Mouse (Mus musculus) lung, postnatal 0 days (tissue): ENCODE data around the gene Map3k13. TPM values are rescaled to one million over a fixed set of nuclear protein-coding genes. Genes with fewer than 3 reads are reported as not detected.

Source experiments
- ATAC-seq: fragments of 200-750 bp; cut with Nextera tagmentation; 2 replicates; pipeline ENCODE4 v1.8.0; 2017; ENCODE audit warnings: moderate library complexity
- DNase-seq: peaks from one replicate; pipeline ENCODE4 v3.0.0-alpha.2; 2016; ENCODE audit warnings: low spot score
- H3K27ac ChIP-seq: fragments of 300-500 bp; sonication (generic); 2 replicates; pipeline ENCODE4 v1.5.1; 2014; ENCODE audit warnings: antibody characterized with exemption, mild to moderate bottlenecking, low read length, mixed read lengths
- H3K27me3 ChIP-seq: fragments of 300-500 bp; sonication (generic); replicated peaks from 2 replicates; pipeline ENCODE4 v1.6.1; 2014; ENCODE audit warnings: low read length, mixed read lengths; ENCODE audit not compliant: insufficient read depth
- H3K36me3 ChIP-seq: fragments of 300-500 bp; sonication (generic); 2 replicates; pipeline ENCODE4 v1.6.1; 2014; ENCODE audit warnings: low read length, mixed read lengths; ENCODE audit not compliant: insufficient read depth
- H3K4me1 ChIP-seq: fragments of 300-500 bp; sonication (generic); 2 replicates; pipeline ENCODE4 v1.6.1; 2014; ENCODE audit warnings: antibody characterized with exemption, low read depth, low read length, mixed read lengths; ENCODE audit not compliant: insufficient read depth
- H3K4me2 ChIP-seq: fragments of 300-500 bp; sonication (generic); replicated peaks from 2 replicates; pipeline ENCODE4 v1.6.1; 2014; ENCODE audit warnings: low read depth, mild to moderate bottlenecking, low read length, moderate library complexity, mixed read lengths
- H3K4me3 ChIP-seq: fragments of 300-500 bp; sonication (generic); 2 replicates; pipeline ENCODE4 v1.5.1; 2014; ENCODE audit warnings: low read depth, low read length
- H3K9ac ChIP-seq: fragments of 300-500 bp; sonication (generic); replicated peaks from 2 replicates; pipeline ENCODE4 v1.6.1; 2014; ENCODE audit warnings: low read depth, mild to moderate bottlenecking
- H3K9me3 ChIP-seq: fragments of 300-500 bp; sonication (generic); 2 replicates; pipeline ENCODE4 v1.6.1; 2016; ENCODE audit warnings: low read length, mixed read lengths
- CTCF ChIP-seq: IDR thresholded peaks from 2 replicates; pipeline ENCODE4 v1.5.1; 2016; ENCODE audit warnings: antibody characterized with exemption, mild to moderate bottlenecking
- EP300 ChIP-seq: IDR thresholded peaks from 2 replicates; pipeline ENCODE4 v1.6.1; 2016; ENCODE audit warnings: antibody characterized with exemption, mild to moderate bottlenecking, control low read depth
- WGBS: fragments of 180-500 bp; shearing (Covaris S2); extraction: QIAGEN DNeasy Blood & Tissue Kit; methylation state at CpG from one replicate; pipeline ENCODE4 v1.1.7; 2014; 5-methylcytosine and 5-hydroxymethylcytosine counted together
- polyA plus RNA-seq: library from polyadenylated mRNA; unstranded; fragments of >200 nt; fragmentation: Nextera tagmentation; extraction: Ambion mirVana; gene quantifications from 2 replicates; pipeline ENCODE4 v1.2.1, GENCODE M21; 2015

Gene Map3k13
- polyA plus RNA-seq, 1 experiment from 2014 or later, result 0.37 TPM

DNA sequence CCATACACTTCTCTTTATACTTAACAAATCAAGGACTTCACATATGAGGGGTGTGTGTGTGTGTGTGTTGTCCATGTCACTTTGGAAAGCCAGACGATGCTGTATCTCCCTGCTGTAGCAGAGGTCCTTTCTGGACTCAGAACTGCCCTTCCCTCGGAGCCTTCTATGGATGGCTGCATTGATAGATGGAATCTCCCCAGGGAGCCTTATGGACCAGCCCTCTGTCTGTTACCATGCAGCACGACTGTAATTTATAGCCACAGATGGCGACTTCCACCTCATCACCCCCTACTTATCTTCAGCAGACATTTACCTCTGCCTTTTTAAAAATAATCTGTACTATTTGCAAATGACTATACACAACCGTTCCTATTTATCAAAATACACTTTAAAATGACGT, 74.5 kb downstream of the Map3k13 start:
- H3K27ac ChIP-seq, result no peak overlapping the region
- H3K27me3 ChIP-seq, result no peaks in the 10 kb centered on the region
- no peaks in the 10 kb centered on the region for H3K9me3 ChIP-seq
- H3K4me2 ChIP-seq, result no peak overlapping the region
- DNase-seq (no peak), ATAC-seq (no peak)
- H3K36me3 ChIP-seq, result no peaks in the 10 kb centered on the region
- 43% methylated on average over 6 of the region's 6 CpGs for WGBS
- no peaks in the 10 kb centered on the region for H3K4me1 ChIP-seq
- no peak overlapping the region for H3K9ac ChIP-seq
- TF ChIP-seq EP300 (no peak), CTCF (no peak)
- no peak overlapping the region for H3K4me3 ChIP-seq

DNA sequence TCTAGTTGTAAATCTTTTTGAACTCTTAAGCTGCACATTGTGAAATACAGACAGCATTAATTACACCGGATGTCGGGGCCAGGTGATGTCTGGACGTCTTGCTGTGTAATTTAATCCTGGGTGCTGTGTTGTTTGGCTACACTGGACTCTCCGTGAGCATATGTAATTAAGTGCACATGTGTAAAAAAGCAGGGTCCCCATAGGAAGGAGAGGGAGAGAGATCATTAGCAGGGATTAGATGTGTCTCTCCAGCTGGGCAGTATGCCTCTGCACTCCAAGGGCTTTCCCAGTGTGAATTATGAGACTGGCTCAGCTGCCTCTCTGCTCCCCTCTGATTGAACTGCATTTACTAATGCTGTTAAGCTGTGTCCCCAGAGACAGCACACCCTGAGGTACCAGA, 75.7 kb downstream of the Map3k13 start:
- Histone ChIP-seq H3K4me1 (no peaks in the 10 kb centered on the region), H3K9ac (no peak overlapping the region), H3K9me3 (no peaks in the 10 kb centered on the region), H3K27ac (no peak overlapping the region), H3K27me3 (no peaks in the 10 kb centered on the region), H3K4me2 (no peak overlapping the region), H3K4me3 (no peak overlapping the region), H3K36me3 (no peaks in the 10 kb centered on the region)
- no peak for DNase-seq
- 43% methylated on average over 4 of the region's 4 CpGs for WGBS
- ATAC-seq, result no peak
- TF ChIP-seq EP300 (no peak), CTCF (no peak)

DNA sequence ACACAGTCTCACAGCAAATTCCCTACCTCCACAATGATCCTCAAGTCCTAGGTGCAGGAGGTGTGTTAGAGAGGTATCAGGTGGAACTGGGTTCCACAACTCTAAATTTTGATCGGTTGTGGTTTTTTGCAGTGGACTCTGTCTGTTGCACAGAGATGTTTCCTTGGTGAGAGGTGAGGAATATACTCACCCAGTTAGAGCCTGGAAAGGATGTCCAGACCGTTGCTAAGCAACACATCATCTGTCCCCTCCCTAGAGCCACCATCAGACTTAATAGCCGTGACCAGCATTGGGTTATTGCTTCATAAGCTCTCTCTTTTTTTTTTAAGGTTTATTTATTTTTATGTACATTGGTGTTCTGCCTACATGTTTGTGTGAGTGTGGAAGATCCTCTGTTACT, 83.6 kb downstream of the Map3k13 start:
- Histone ChIP-seq H3K9me3 (no peaks in the 10 kb centered on the region), H3K36me3 (no peaks in the 10 kb centered on the region), H3K4me1 (no peaks in the 10 kb centered on the region), H3K4me2 (no peak overlapping the region), H3K27me3 (no peaks in the 10 kb centered on the region), H3K9ac (no peak overlapping the region), H3K4me3 (no peak overlapping the region), H3K27ac (no peak overlapping the region)
- TF ChIP-seq CTCF (no peak), EP300 (no peak)
- no peak for DNase-seq
- ATAC-seq, result no peak
- WGBS, result 80% methylated on average over 3 of the region's 3 CpGs

DNA sequence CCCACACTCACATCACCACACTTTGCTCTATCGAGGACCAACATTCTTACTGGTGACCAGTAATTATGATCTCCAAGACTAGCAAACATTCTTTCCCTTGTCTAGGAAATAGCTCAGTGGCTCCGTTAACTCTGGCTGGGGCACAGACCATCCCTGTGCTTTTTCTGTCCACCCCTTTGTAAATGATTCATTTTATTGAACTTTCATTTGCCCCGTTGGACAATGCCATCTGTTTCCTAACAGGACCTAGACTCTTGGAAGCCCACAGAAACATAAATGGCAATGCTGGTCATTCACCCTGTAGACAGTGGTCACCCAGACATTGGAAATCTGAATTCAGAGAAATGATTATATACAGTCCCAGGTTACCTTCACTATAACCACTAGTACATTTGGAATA, 84.7 kb downstream of the Map3k13 start:
- Histone ChIP-seq H3K9ac (no peak overlapping the region), H3K27me3 (no peaks in the 10 kb centered on the region), H3K4me1 (no peaks in the 10 kb centered on the region), H3K4me3 (no peak overlapping the region), H3K36me3 (no peaks in the 10 kb centered on the region), H3K27ac (no peak overlapping the region), H3K9me3 (no peaks in the 10 kb centered on the region), H3K4me2 (no peak overlapping the region)
- WGBS, result 84% methylated on average over 3 of the region's 3 CpGs
- ATAC-seq (no peak), DNase-seq (no peak)
- TF ChIP-seq CTCF (no peak), EP300 (no peak)

- H3K4me2 ChIP-seq, result no peak overlapping the region
- WGBS, result 30% methylated on average over 6 of the region's 6 CpGs
These were observed 87.0 kb downstream of the Map3k13 start for GRCm38 (mm10) chr16:21881181-21881580.

GRCm38 (mm10) chr16:21881582-21882259, 87.6 kb downstream of the Map3k13 start:
- no peak for TF ChIP-seq EP300
- DNase-seq (no peak), ATAC-seq (no peak)
- H3K4me1 ChIP-seq, result no peaks in the 10 kb centered on the region
- 55% methylated on average over 7 of the region's 7 CpGs for whole genome bisulfite sequencing
- H3K27me3 ChIP-seq, result no peaks in the 10 kb centered on the region
- no peaks in the 10 kb centered on the region for H3K36me3 ChIP-seq
- H3K9me3 ChIP-seq, result no peaks in the 10 kb centered on the region
- H3K4me2 ChIP-seq, result no peak overlapping the region
- no peak overlapping the region for H3K4me3 ChIP-seq
- no peak overlapping the region for H3K27ac ChIP-seq
- H3K9ac ChIP-seq, result no peak overlapping the region

More at GRCm38 (mm10) chr16:21881181-21881580, 87.0 kb downstream of the Map3k13 start:
- H3K27me3 ChIP-seq, result no peaks in the 10 kb centered on the region
- no peak overlapping the region for H3K9ac ChIP-seq
- no peaks in the 10 kb centered on the region for H3K4me1 ChIP-seq
- H3K9me3 ChIP-seq, result no peaks in the 10 kb centered on the region
- H3K4me3 ChIP-seq, result no peak overlapping the region
- H3K36me3 ChIP-seq, result no peaks in the 10 kb centered on the region
- no peak for DNase-seq
- H3K27ac ChIP-seq, result no peak overlapping the region
- no peak for TF ChIP-seq CTCF
- no peak for TF ChIP-seq EP300
- no peak for ATAC-seq

DNA sequence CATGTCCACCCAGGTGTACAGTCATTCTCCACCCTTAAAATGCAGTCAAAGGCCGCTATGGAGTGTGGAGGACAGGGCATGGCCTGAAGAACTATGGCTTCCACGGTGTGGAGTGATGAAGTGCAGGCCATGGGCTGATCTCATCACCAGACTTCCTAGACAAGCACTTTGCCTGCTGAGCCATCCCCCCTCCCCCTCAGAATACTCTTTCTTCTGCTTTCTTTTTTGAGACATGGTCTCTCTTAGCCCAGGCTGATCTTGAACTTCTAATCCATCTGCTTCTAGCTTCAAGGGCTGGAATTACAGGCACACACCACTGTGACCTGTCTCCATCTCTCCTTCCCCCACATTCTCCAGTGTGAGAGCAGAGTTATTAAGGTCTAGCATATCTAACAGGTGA, 93.5 kb downstream of the Map3k13 start:
- no peaks in the 10 kb centered on the region for H3K27me3 ChIP-seq
- H3K4me3 ChIP-seq, result no peak overlapping the region
- no peak for TF ChIP-seq CTCF
- no peak for TF ChIP-seq EP300
- WGBS, result 72% methylated on average over 2 of the region's 2 CpGs
- H3K9ac ChIP-seq, result no peak overlapping the region
- DNase-seq (no peak), ATAC-seq (no peak)
- no peaks in the 10 kb centered on the region for H3K9me3 ChIP-seq
- no peaks in the 10 kb centered on the region for H3K36me3 ChIP-seq
- no peak overlapping the region for H3K27ac ChIP-seq
- H3K4me1 ChIP-seq, result no peaks in the 10 kb centered on the region
- H3K4me2 ChIP-seq, result no peak overlapping the region
